Mouse (Mus musculus) embryonic facial prominence, embryonic 14.5 days (tissue): ENCODE measurements around the gene Spz1. TPM values are rescaled to one million over a fixed set of nuclear protein-coding genes. Genes with fewer than 3 reads are reported as not detected.

Experiments
- ATAC-seq: fragments of 200-750 bp; cut with Nextera tagmentation; 2 replicates; pipeline ENCODE4 v1.8.0; 2017; ENCODE audit warnings: low read depth, moderate number of reproducible peaks, moderate TSS enrichment
- DNase-seq: peaks from one replicate; pipeline ENCODE4 v3.0.0-alpha.2; 2015; ENCODE audit warnings: low spot score
- H3K27ac ChIP-seq: fragments of 300-500 bp; sonication (generic); replicated peaks from 2 replicates; pipeline ENCODE4 v1.5.1; 2014; ENCODE audit warnings: low read depth, mild to moderate bottlenecking, low read length, moderate library complexity
- H3K27me3 ChIP-seq: fragments of 300-500 bp; sonication (generic); replicated peaks from 2 replicates; pipeline ENCODE4 v1.6.1; 2014; ENCODE audit warnings: low read length; ENCODE audit not compliant: control insufficient read depth, insufficient read depth
- H3K36me3 ChIP-seq: fragments of 300-500 bp; sonication (generic); 2 replicates; pipeline ENCODE4 v1.6.1; 2014; ENCODE audit warnings: low read length, mixed read lengths; ENCODE audit not compliant: control insufficient read depth, insufficient read depth
- H3K4me1 ChIP-seq: fragments of 300-500 bp; sonication (generic); 2 replicates; pipeline ENCODE4 v1.6.1; 2014; ENCODE audit warnings: antibody characterized with exemption, low read length; ENCODE audit not compliant: control insufficient read depth, insufficient read depth
- H3K4me2 ChIP-seq: fragments of 300-500 bp; sonication (generic); 2 replicates; pipeline ENCODE4 v1.6.1; 2014; ENCODE audit warnings: low read depth, mild to moderate bottlenecking, low read length, moderate library complexity, mixed read lengths
- H3K4me3 ChIP-seq: fragments of 300-500 bp; sonication (generic); 2 replicates; pipeline ENCODE4 v1.5.1; 2014; ENCODE audit warnings: low read depth, mild to moderate bottlenecking, low read length
- H3K9ac ChIP-seq: fragments of 300-500 bp; sonication (generic); 2 replicates; pipeline ENCODE4 v1.6.1; 2014; ENCODE audit warnings: low read depth, mild to moderate bottlenecking, low read length, moderate library complexity, mixed read lengths
- H3K9me3 ChIP-seq: fragments of 300-500 bp; sonication (generic); 2 replicates; pipeline ENCODE4 v1.6.1; 2016; ENCODE audit warnings: low read length; ENCODE audit not compliant: control insufficient read depth
- WGBS: fragments of 180-500 bp; shearing (Covaris S2); extraction: QIAGEN DNeasy Blood & Tissue Kit; methylation state at CpG from one replicate; pipeline ENCODE4 v1.1.7; 2014; 5-methylcytosine and 5-hydroxymethylcytosine counted together
- polyA plus RNA-seq: library from polyadenylated mRNA; unstranded; fragments of >200 nt; fragmentation: Nextera tagmentation; extraction: Ambion mirVana; gene quantifications from 2 replicates; pipeline ENCODE4 v1.2.1, GENCODE M21; 2014

Spz1 gene
- polyA plus RNA-seq, 1 experiment from 2014 or later, result not detected

- ATAC-seq (no peak; the same call in 1 of the 2 replicates), DNase-seq (peak; percentile 67)
- Histone ChIP-seq H3K9me3 (no peaks in the 10 kb centered on the region), H3K9ac (peak overlapping the region; percentile 92), H3K4me3 (peak overlapping the region; percentile 62), H3K36me3 (no peaks in the 10 kb centered on the region), H3K27me3 (no peaks in the 10 kb centered on the region), H3K27ac (peak overlapping the region; percentile 84), H3K4me2 (peak overlapping the region; percentile 69), H3K4me1 (peaks cover 7% of the 10 kb centered on the region; the same call in 1 of the 2 replicates)
- 3% methylated on average over 24 of the region's 47 CpGs for WGBS
Observed at GRCm38 (mm10) chr13:92529828-92530720, 45.9 kb downstream of the Spz1 start.

Other genes with a start within 250 kb of the Spz1 start
- gene Dhfr, start 221.4 kb downstream of the Spz1 start, polyA plus RNA-seq, result 12.1 and 13.3 TPM in 2 replicates
- gene Msh3, start 221.2 kb downstream of the Spz1 start, polyA plus RNA-seq, result 21.9 and 30.0 TPM in 2 replicates
- 0.09 and 0.14 TPM in 2 replicates for gene Ankrd34b, start 150.3 kb downstream of the Spz1 start, polyA plus RNA-seq
- gene Fam151b, start 92.2 kb downstream of the Spz1 start, polyA plus RNA-seq, result 0.24 TPM in 1 of 2 replicates, not detected in the other
- gene Zfyve16, start 45.3 kb downstream of the Spz1 start, polyA plus RNA-seq, result 14.1 and 15.3 TPM in 2 replicates
- gene Serinc5, start 34.9 kb upstream of the Spz1 start, polyA plus RNA-seq, result 19.8 and 20.0 TPM in 2 replicates
- gene Thbs4, start 218.6 kb upstream of the Spz1 start, polyA plus RNA-seq, result 56.8 and 64.8 TPM in 2 replicates